Mouse (Mus musculus): ENCODE data around the gene Kpna1. TPM values are rescaled to one million over a fixed set of nuclear protein-coding genes. Genes with fewer than 3 reads are reported as not detected.
A peak's percentile ranks its signal among the peaks of the same experiment; 100 is the strongest.
"Not testable (repeated sequence)": the region's sequence is repeated elsewhere in the genome, so short reads cannot be mapped to it uniquely, and the experiment has no call there.

Gene Kpna1
- polyA plus RNA-seq, 1 experiment from 2014 or later: 86.5 TPM

- no peak for ATAC-seq (replicated peaks; ENCODE audit: low FRiP score)
Measured at GRCm38 (mm10) chr16:35951216-35951615, 27.3 kb upstream of the Kpna1 start.

GRCm38 (mm10) chr16:35952628-35953130 lies 25.9 kb upstream of the Kpna1 start:
- H3K27ac ChIP-seq (ENCODE audit: low read depth, low read length): no peak overlapping the region
- 94% methylated on average over 5 of the region's 5 CpGs for WGBS
- H3K4me1 ChIP-seq (replicated peaks; ENCODE audit: control insufficient read depth, insufficient read depth, low read length): no peaks in the 10 kb centered on the region
- H3K4me3 ChIP-seq (ENCODE audit: low read depth, low read length): no peak overlapping the region
- H3K36me3 ChIP-seq (ENCODE audit: control insufficient read depth, insufficient read depth, low read length): no peaks in the 10 kb centered on the region
- H3K9ac ChIP-seq (ENCODE audit: low read length): no peak overlapping the region
- no peaks in the 10 kb centered on the region for H3K27me3 ChIP-seq (ENCODE audit: control insufficient read depth, insufficient read depth, low read length)
- ATAC-seq (replicated peaks; ENCODE audit: low FRiP score) (no peak), DNase-seq (ENCODE audit: low spot score) (no peak)
- H3K9me3 ChIP-seq (ENCODE audit: control insufficient read depth, low read length): no peaks in the 10 kb centered on the region
- no peak overlapping the region for H3K4me2 ChIP-seq (ENCODE audit: low read depth, low read length, severe bottlenecking)

More at GRCm38 (mm10) chr16:35951216-35951615, 27.3 kb upstream of the Kpna1 start:
- Histone ChIP-seq H3K9ac (ENCODE audit: low read length) (no peak overlapping the region), H3K4me2 (ENCODE audit: low read depth, low read length, severe bottlenecking) (no peak overlapping the region), H3K36me3 (ENCODE audit: control insufficient read depth, insufficient read depth, low read length) (no peaks in the 10 kb centered on the region), H3K27ac (ENCODE audit: low read depth, low read length) (no peak overlapping the region), H3K9me3 (ENCODE audit: control insufficient read depth, low read length) (no peaks in the 10 kb centered on the region), H3K4me1 (replicated peaks; ENCODE audit: control insufficient read depth, insufficient read depth, low read length) (no peaks in the 10 kb centered on the region), H3K4me3 (ENCODE audit: low read depth, low read length) (no peak overlapping the region), H3K27me3 (ENCODE audit: control insufficient read depth, insufficient read depth, low read length) (no peaks in the 10 kb centered on the region)
- 91% methylated on average over 3 of the region's 3 CpGs for WGBS
- DNase-seq (ENCODE audit: low spot score): no peak

GRCm38 (mm10) chr16:35965991-35966390 lies 12.6 kb upstream of the Kpna1 start:
- not testable (repeated sequence) for H3K4me1 ChIP-seq (replicated peaks; ENCODE audit: control insufficient read depth, insufficient read depth, low read length); H3K27me3 ChIP-seq (ENCODE audit: control insufficient read depth, insufficient read depth, low read length); H3K9ac ChIP-seq (ENCODE audit: low read length); H3K4me3 ChIP-seq (ENCODE audit: low read depth, low read length); H3K36me3 ChIP-seq (ENCODE audit: control insufficient read depth, insufficient read depth, low read length); H3K27ac ChIP-seq (ENCODE audit: low read depth, low read length); H3K4me2 ChIP-seq (ENCODE audit: low read depth, low read length, severe bottlenecking); ATAC-seq (replicated peaks; ENCODE audit: low FRiP score); DNase-seq (ENCODE audit: low spot score); H3K9me3 ChIP-seq (ENCODE audit: control insufficient read depth, low read length)
- WGBS: 86% methylated on average over 3 of the region's 4 CpGs

- Histone ChIP-seq H3K4me1 (replicated peaks; ENCODE audit: control insufficient read depth, insufficient read depth, low read length) (no peaks in the 10 kb centered on the region), H3K4me3 (ENCODE audit: low read depth, low read length) (no peak overlapping the region), H3K36me3 (ENCODE audit: control insufficient read depth, insufficient read depth, low read length) (no peaks in the 10 kb centered on the region), H3K4me2 (ENCODE audit: low read depth, low read length, severe bottlenecking) (no peak overlapping the region), H3K27me3 (ENCODE audit: control insufficient read depth, insufficient read depth, low read length) (no peaks in the 10 kb centered on the region), H3K9me3 (ENCODE audit: control insufficient read depth, low read length) (no peaks in the 10 kb centered on the region), H3K9ac (ENCODE audit: low read length) (no peak overlapping the region), H3K27ac (ENCODE audit: low read depth, low read length) (no peak overlapping the region)
- DNase-seq (ENCODE audit: low spot score): no peak
- WGBS: 55% methylated on average over 5 of the region's 5 CpGs
- ATAC-seq (replicated peaks; ENCODE audit: low FRiP score): no peak
Measured at GRCm38 (mm10) chr16:35966411-35967115, 12.0 kb upstream of the Kpna1 start.

- DNase-seq (ENCODE audit: low spot score) (no peak), ATAC-seq (replicated peaks; ENCODE audit: low FRiP score) (no peak)
- WGBS: 90% methylated on average over 4 of the region's 4 CpGs
- no peak overlapping the region for H3K4me3 ChIP-seq (ENCODE audit: low read depth, low read length)
- H3K4me2 ChIP-seq (ENCODE audit: low read depth, low read length, severe bottlenecking): no peak overlapping the region
- no peak overlapping the region for H3K27ac ChIP-seq (ENCODE audit: low read depth, low read length)
- H3K36me3 ChIP-seq (ENCODE audit: control insufficient read depth, insufficient read depth, low read length): no peaks in the 10 kb centered on the region
- H3K4me1 ChIP-seq (replicated peaks; ENCODE audit: control insufficient read depth, insufficient read depth, low read length): no peaks in the 10 kb centered on the region
- no peak overlapping the region for H3K9ac ChIP-seq (ENCODE audit: low read length)
- no peaks in the 10 kb centered on the region for H3K27me3 ChIP-seq (ENCODE audit: control insufficient read depth, insufficient read depth, low read length)
- H3K9me3 ChIP-seq (ENCODE audit: control insufficient read depth, low read length): no peaks in the 10 kb centered on the region
Measured at GRCm38 (mm10) chr16:35967319-35967718, 11.2 kb upstream of the Kpna1 start.

GRCm38 (mm10) chr16:35968149-35968548 lies 10.4 kb upstream of the Kpna1 start:
- Histone ChIP-seq H3K27me3 (ENCODE audit: control insufficient read depth, insufficient read depth, low read length) (no peaks in the 10 kb centered on the region), H3K4me3 (ENCODE audit: low read depth, low read length) (no peak overlapping the region), H3K4me1 (replicated peaks; ENCODE audit: control insufficient read depth, insufficient read depth, low read length) (no peaks in the 10 kb centered on the region), H3K27ac (ENCODE audit: low read depth, low read length) (no peak overlapping the region), H3K4me2 (ENCODE audit: low read depth, low read length, severe bottlenecking) (no peak overlapping the region), H3K36me3 (ENCODE audit: control insufficient read depth, insufficient read depth, low read length) (no peaks in the 10 kb centered on the region), H3K9ac (ENCODE audit: low read length) (no peak overlapping the region), H3K9me3 (ENCODE audit: control insufficient read depth, low read length) (no peaks in the 10 kb centered on the region)
- no peak for DNase-seq (ENCODE audit: low spot score)
- 55% methylated on average over 2 of the region's 2 CpGs for WGBS
- no peak for ATAC-seq (replicated peaks; ENCODE audit: low FRiP score)

- DNase-seq (ENCODE audit: low spot score): no peak
- H3K27ac ChIP-seq (ENCODE audit: low read depth, low read length): no peak overlapping the region
- no peak overlapping the region for H3K4me3 ChIP-seq (ENCODE audit: low read depth, low read length)
- no peaks in the 10 kb centered on the region for H3K9me3 ChIP-seq (ENCODE audit: control insufficient read depth, low read length)
- no peaks in the 10 kb centered on the region for H3K36me3 ChIP-seq (ENCODE audit: control insufficient read depth, insufficient read depth, low read length)
- no peaks in the 10 kb centered on the region for H3K27me3 ChIP-seq (ENCODE audit: control insufficient read depth, insufficient read depth, low read length)
- ATAC-seq (replicated peaks; ENCODE audit: low FRiP score): no peak
- no peak overlapping the region for H3K9ac ChIP-seq (ENCODE audit: low read length)
- 36% methylated on average over 1 of the region's 1 CpGs for WGBS
- no peaks in the 10 kb centered on the region for H3K4me1 ChIP-seq (replicated peaks; ENCODE audit: control insufficient read depth, insufficient read depth, low read length)
- H3K4me2 ChIP-seq (ENCODE audit: low read depth, low read length, severe bottlenecking): no peak overlapping the region
Measured at GRCm38 (mm10) chr16:35974021-35974420, 4.5 kb upstream of the Kpna1 start.

GRCm38 (mm10) chr16:35981363-35981821 lies 2.8 kb downstream of the Kpna1 start:
- peak; percentile 100 for DNase-seq (ENCODE audit: low spot score)
- ATAC-seq (replicated peaks; ENCODE audit: low FRiP score): peak; percentile 89
- 49% methylated on average over 19 of the region's 19 CpGs for WGBS

GRCm38 (mm10) chr16:35982506-35982901 lies 4.0 kb downstream of the Kpna1 start:
- Histone ChIP-seq H3K4me3 (ENCODE audit: low read depth, low read length) (peak overlapping the region; percentile 88), H3K4me1 (replicated peaks; ENCODE audit: control insufficient read depth, insufficient read depth, low read length) (0 out of 2 replicates have a peak, but pooled peaks cover 4% of the 10 kb centered on the region), H3K9me3 (ENCODE audit: control insufficient read depth, low read length) (no peaks in the 10 kb centered on the region), H3K4me2 (ENCODE audit: low read depth, low read length, severe bottlenecking) (peak overlapping the region; percentile 68), H3K27ac (ENCODE audit: low read depth, low read length) (no peak overlapping the region), H3K9ac (ENCODE audit: low read length) (peak overlapping the region; percentile 89), H3K36me3 (ENCODE audit: control insufficient read depth, insufficient read depth, low read length) (no peaks in the 10 kb centered on the region), H3K27me3 (ENCODE audit: control insufficient read depth, insufficient read depth, low read length) (peaks cover 4% of the 10 kb centered on the region)
- 4% methylated on average over 15 of the region's 15 CpGs for WGBS
- DNase-seq (ENCODE audit: low spot score) (no peak), ATAC-seq (replicated peaks; ENCODE audit: low FRiP score) (0 out of 2 replicates have a peak, but pooled peaks have one; percentile 1)

More at GRCm38 (mm10) chr16:35981363-35981821, 2.8 kb downstream of the Kpna1 start:
- Histone ChIP-seq H3K4me1 (replicated peaks; ENCODE audit: control insufficient read depth, insufficient read depth, low read length) (0 out of 2 replicates have a peak, but pooled peaks cover 4% of the 10 kb centered on the region), H3K9ac (ENCODE audit: low read length) (no peak overlapping the region), H3K27me3 (ENCODE audit: control insufficient read depth, insufficient read depth, low read length) (peaks cover 4% of the 10 kb centered on the region), H3K9me3 (ENCODE audit: control insufficient read depth, low read length) (no peaks in the 10 kb centered on the region), H3K4me3 (ENCODE audit: low read depth, low read length) (no peak overlapping the region), H3K27ac (ENCODE audit: low read depth, low read length) (no peak overlapping the region), H3K36me3 (ENCODE audit: control insufficient read depth, insufficient read depth, low read length) (no peaks in the 10 kb centered on the region), H3K4me2 (ENCODE audit: low read depth, low read length, severe bottlenecking) (no peak overlapping the region)
